Mouse (Mus musculus): ENCODE data around the gene Scgb1b12.
"Not testable (repeated sequence)": the region's sequence is repeated elsewhere in the genome, so short reads cannot be mapped to it uniquely, and the experiment has no call there.

Scgb1b12 gene

GRCm38 (mm10) chr7:32333882-32334281 lies at the start of gene Scgb1b12:
TSS of gene Scgb1b12 (plus strand) at chr7:32334182.
- not testable (repeated sequence) for ATAC-seq (ENCODE audit: low TSS enrichment)

GRCm38 (mm10) chr7:32327145-32327544 lies 6.8 kb upstream of the Scgb1b12 start, which contains the start of gene Scgb2b12:
TSS of gene Scgb2b12 (minus strand) at chr7:32327245.
- not testable (repeated sequence) for ATAC-seq (ENCODE audit: low TSS enrichment)

Measured in frontal cortex, adult (tissue).